Mouse (Mus musculus) liver, embryonic 11.5 days (tissue): Measurements from ENCODE around the gene Acat3. TPM values are rescaled to one million over a fixed set of nuclear protein-coding genes. Genes with fewer than 3 reads are reported as not detected.
"Not testable (repeated sequence)": the region's sequence is repeated elsewhere in the genome, so short reads cannot be mapped to it uniquely, and the experiment has no call there.

ENCODE experiments used
- ATAC-seq: fragments of 200-750 bp; cut with Nextera tagmentation; replicated peaks from 2 replicates; pipeline ENCODE4 v1.8.0; 2017; ENCODE audit warnings: moderate number of reproducible peaks, mild to moderate bottlenecking, moderate TSS enrichment, moderate library complexity; ENCODE audit not compliant: low FRiP score
- DNase-seq: peaks from one replicate; pipeline ENCODE4 v3.0.0-alpha.2; 2017; ENCODE audit warnings: low spot score
- H3K27ac ChIP-seq: fragments of 300-500 bp; sonication (generic); 2 replicates; pipeline ENCODE4 v1.5.1; 2014; ENCODE audit warnings: mild to moderate bottlenecking, low read depth, low read length, control low read depth
- H3K27me3 ChIP-seq: fragments of 300-500 bp; sonication (generic); replicated peaks from 2 replicates; pipeline ENCODE4 v1.6.1; 2014; ENCODE audit warnings: low read length, mixed read lengths; ENCODE audit not compliant: control insufficient read depth, insufficient read depth
- H3K36me3 ChIP-seq: fragments of 300-500 bp; sonication (generic); 2 replicates; pipeline ENCODE4 v1.6.1; 2014; ENCODE audit warnings: mild to moderate bottlenecking, low read length, moderate library complexity, mixed read lengths; ENCODE audit not compliant: control insufficient read depth, insufficient read depth
- H3K4me1 ChIP-seq: fragments of 300-500 bp; sonication (generic); replicated peaks from 2 replicates; pipeline ENCODE4 v1.6.1; 2014; ENCODE audit warnings: low read length, mixed read lengths; ENCODE audit not compliant: control insufficient read depth, insufficient read depth
- H3K4me2 ChIP-seq: fragments of 300-500 bp; sonication (generic); 2 replicates; pipeline ENCODE4 v1.6.1; 2014; ENCODE audit warnings: mild to moderate bottlenecking, control low read depth, moderate library complexity
- H3K4me3 ChIP-seq: fragments of 300-500 bp; sonication (generic); 2 replicates; pipeline ENCODE4 v1.5.1; 2014; ENCODE audit warnings: low read depth, low read length, control low read depth
- H3K9ac ChIP-seq: fragments of 300-500 bp; sonication (generic); 2 replicates; pipeline ENCODE4 v1.6.1; 2014; ENCODE audit warnings: low read depth, low read length, control low read depth
- H3K9me3 ChIP-seq: fragments of 300-500 bp; sonication (generic); 2 replicates; pipeline ENCODE4 v1.6.1; 2016; ENCODE audit warnings: low read length, inconsistent platforms, mixed read lengths; ENCODE audit not compliant: control insufficient read depth
- WGBS: fragments of 180-500 bp; shearing (Covaris S2); extraction: QIAGEN DNeasy Blood & Tissue Kit; methylation state at CpG from one replicate; pipeline ENCODE4 v1.1.7; 2014; 5-methylcytosine and 5-hydroxymethylcytosine counted together
- polyA plus RNA-seq: library from polyadenylated mRNA; unstranded; fragments of >200 nt; fragmentation: Nextera tagmentation; extraction: Ambion mirVana; gene quantifications from 2 replicates; pipeline ENCODE4 v1.2.1, GENCODE M21; 2014

Gene Acat3
- polyA plus RNA-seq: 0.62 and 1.1 TPM in 2 replicates

DNA sequence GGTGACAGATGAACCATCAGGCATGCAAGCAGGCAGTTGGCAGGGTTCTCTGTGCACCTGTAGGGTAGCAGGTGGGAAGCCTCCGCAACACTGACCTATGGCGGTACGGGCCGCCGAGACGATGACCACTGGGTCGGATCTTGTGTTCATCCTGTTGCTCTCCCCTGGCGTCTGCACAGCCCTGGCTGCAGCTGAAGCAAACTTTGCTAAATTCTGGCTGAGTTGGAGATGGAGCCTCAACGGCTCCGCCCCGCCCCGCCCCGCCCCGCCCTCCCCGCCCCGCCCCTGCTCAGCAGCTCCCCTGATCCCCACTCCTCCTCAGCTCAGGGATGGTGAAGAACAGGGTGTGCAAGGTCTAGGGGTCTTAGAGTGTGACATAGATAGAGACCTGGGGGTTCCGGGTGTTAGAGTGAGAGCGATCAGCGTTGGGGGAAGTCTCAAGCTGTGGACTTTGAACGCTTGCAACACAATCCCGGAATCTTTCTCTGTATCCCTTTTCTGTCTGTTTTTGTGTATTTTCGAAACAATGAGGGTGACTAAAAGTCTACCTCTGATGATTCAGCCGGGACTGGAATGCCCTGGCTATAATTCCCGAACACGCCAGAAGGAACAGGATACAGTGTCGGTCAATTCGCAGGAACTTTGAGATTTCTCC lies at the start of gene Acat3:
Gene Acat3 (minus strand): TSS at position 450 of the 655 bp plus-strand sequence.
- peaks cover 9% of the 10 kb centered on the region; the same call in 1 of the 2 replicates for H3K36me3 ChIP-seq
- H3K4me3 ChIP-seq: peak within 1 kb of the TSS; percentile 26
- peaks cover 3% of the 10 kb centered on the region for H3K4me1 ChIP-seq
- H3K27me3 ChIP-seq: no peaks in the 10 kb centered on the region
- H3K9me3 ChIP-seq: no peaks in the 10 kb centered on the region
- no peak within 1 kb of the TSS for H3K9ac ChIP-seq
- peak within 1 kb of the TSS; percentile 61 for H3K4me2 ChIP-seq
- no peak for DNase-seq
- peak; percentile 73 for ATAC-seq
- 12% methylated on average over 27 of the region's 27 CpGs for whole genome bisulfite sequencing
- no peak within 1 kb of the TSS for H3K27ac ChIP-seq

DNA sequence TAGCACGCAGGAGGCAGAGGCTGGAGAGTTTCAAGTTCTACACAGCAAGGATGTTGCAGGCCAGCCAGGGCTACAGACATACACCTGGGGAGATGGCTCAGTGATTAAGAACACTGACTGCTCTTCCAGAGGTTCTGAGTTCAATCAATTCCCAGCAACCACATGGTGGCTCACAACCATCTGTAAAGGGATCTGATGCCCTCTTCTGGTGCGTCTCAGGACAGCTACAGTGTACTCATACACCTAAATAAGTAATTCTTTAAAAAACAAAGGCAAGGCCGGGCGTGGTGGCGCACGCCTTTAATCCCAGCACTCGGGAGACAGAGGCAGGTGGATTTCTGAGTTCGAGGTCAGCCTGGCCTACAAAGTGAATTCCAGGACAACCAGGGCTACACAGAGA lies 47.7 kb upstream of the Acat3 start:
- not testable (repeated sequence) for H3K4me3 ChIP-seq, H3K9ac ChIP-seq, H3K4me2 ChIP-seq, H3K27me3 ChIP-seq, H3K4me1 ChIP-seq, H3K9me3 ChIP-seq, H3K27ac ChIP-seq, ATAC-seq, DNase-seq
- WGBS: 87% methylated on average over 8 of the region's 8 CpGs
- peaks cover 17% of the 10 kb centered on the region for H3K36me3 ChIP-seq

DNA sequence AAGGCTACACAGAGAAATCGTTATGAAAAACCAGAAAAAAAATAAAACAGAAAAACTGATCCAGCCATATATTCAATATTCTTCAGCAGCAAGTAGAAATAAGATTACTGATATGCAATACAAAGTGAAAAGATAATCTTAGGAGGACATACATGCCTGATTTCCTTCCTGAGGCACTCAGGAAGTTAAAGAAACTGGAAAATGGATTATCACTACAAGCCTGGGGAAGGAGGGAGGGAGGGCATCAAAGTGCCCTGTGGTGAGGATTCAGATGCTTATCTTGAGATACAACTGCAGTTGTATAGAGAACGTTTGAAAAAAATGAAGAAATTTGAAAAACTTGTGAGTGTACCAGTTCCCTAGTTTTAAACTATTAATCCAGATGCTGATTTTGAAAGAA lies 43.6 kb upstream of the Acat3 start:
- WGBS: 50% methylated on average over 2 of the region's 2 CpGs
- H3K9ac ChIP-seq: no peak overlapping the region
- DNase-seq: no peak

DNA sequence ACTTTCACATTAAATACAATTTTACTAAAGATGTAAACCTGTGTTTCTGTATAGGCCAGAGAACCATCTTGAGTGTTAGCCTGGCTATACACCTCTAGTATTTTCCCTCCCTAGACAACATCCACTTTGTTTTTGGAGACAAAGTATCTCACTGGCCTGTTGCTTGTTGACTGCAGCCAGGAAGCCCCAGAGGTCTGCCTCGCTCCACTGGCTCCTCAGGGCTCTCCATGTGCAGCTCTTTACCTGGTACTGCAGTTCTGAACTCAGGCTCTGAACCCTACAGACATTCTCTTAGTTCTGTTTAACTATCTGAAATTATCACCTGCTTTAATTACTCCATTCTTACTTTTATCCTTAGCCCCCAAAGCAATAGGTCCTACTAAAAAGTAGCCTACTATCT lies 38.1 kb upstream of the Acat3 start:
- Histone ChIP-seq H3K4me1 (no peaks in the 10 kb centered on the region), H3K27ac (no peak overlapping the region), H3K9me3 (no peaks in the 10 kb centered on the region), H3K27me3 (no peaks in the 10 kb centered on the region), H3K36me3 (peaks cover 34% of the 10 kb centered on the region), H3K9ac (no peak overlapping the region), H3K4me2 (no peak overlapping the region), H3K4me3 (no peak overlapping the region)
- 100% methylated on average over 1 of the region's 1 CpGs for WGBS
- no peak for ATAC-seq
- DNase-seq: no peak

More for the DNA sequence above, 43.6 kb upstream of the Acat3 start:
- Histone ChIP-seq H3K27me3 (no peaks in the 10 kb centered on the region), H3K4me1 (no peaks in the 10 kb centered on the region; the same call in 1 of the 2 replicates), H3K4me3 (no peak overlapping the region), H3K36me3 (peaks cover 39% of the 10 kb centered on the region), H3K4me2 (no peak overlapping the region), H3K9me3 (no peaks in the 10 kb centered on the region), H3K27ac (no peak overlapping the region)
- ATAC-seq: no peak

DNA sequence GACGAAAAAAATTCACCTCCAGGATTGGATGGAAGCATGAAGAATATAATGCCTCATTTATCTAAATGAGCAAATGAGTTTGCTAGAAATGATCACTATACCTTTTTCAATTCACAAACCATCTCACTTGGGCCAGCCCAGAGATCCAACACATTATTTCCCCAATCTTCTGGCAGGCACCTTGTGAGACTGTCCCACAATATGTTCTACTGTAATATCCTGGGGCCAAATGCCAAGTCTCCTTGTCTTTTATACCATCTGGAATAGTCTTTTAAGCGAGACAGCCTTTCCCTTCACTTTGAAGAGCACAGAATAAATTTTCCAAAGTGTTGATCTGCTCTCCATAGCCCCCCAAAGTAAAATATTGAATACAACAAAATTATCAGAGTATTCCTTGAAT lies 33.5 kb upstream of the Acat3 start:
- H3K4me3 ChIP-seq: no peak overlapping the region
- H3K9me3 ChIP-seq: no peaks in the 10 kb centered on the region
- H3K27me3 ChIP-seq: no peaks in the 10 kb centered on the region
- DNase-seq (no peak), ATAC-seq (no peak)
- no peak overlapping the region for H3K9ac ChIP-seq
- no peak overlapping the region for H3K27ac ChIP-seq
- no peak overlapping the region for H3K4me2 ChIP-seq
- H3K36me3 ChIP-seq: peaks cover 13% of the 10 kb centered on the region
- H3K4me1 ChIP-seq: no peaks in the 10 kb centered on the region
- 87% methylated on average over 2 of the region's 2 CpGs for WGBS

DNA sequence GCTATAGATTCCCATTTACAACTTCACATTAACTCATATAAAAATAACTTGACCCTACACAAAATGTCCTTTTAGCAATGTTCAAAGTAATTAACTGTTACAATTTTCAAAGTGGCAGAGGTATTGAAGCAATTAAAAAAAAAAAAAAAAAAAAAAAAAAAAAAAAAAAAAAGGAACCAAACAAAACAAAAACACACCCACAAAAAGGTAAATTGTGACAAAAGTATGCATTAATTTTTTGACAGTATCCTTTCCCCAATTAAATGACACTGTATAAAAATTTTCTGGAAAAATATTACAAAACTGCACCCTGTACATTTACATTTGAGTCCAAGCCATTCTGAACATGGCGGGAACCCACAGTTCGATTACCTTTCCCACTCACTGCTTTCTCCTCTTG lies 26.8 kb upstream of the Acat3 start:
- no peak overlapping the region for H3K4me3 ChIP-seq
- no peaks in the 10 kb centered on the region for H3K4me1 ChIP-seq
- no peaks in the 10 kb centered on the region for H3K27me3 ChIP-seq
- WGBS: 97% methylated on average over 2 of the region's 2 CpGs
- no peak overlapping the region for H3K9ac ChIP-seq
- H3K27ac ChIP-seq: no peak overlapping the region
- no peaks in the 10 kb centered on the region for H3K9me3 ChIP-seq
- DNase-seq (no peak), ATAC-seq (no peak)
- H3K36me3 ChIP-seq: peaks cover 7% of the 10 kb centered on the region
- no peak overlapping the region for H3K4me2 ChIP-seq

DNA sequence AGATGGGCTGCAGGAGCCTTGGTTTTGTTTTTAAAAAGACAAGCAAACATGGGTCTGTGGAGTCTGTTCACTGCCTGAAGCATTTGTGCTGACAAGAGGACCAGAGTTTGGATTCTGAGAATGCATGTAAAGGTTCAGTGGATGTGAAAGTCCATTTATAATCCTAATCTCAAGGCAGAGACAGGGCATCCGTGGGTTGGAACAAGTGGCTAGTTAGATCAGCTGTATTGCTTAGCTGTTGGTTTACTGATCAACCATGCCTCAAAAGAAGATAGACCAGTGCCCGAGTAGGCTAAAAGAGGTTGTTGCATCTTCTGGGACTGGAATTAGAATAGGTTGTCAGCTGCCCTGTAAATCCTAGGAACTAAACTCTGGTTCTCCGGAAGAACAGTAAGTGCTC lies 23.1 kb upstream of the Acat3 start:
- 76% methylated on average over 3 of the region's 3 CpGs for WGBS
- peaks cover 9% of the 10 kb centered on the region for H3K4me1 ChIP-seq
- H3K27ac ChIP-seq: no peak overlapping the region
- H3K27me3 ChIP-seq: no peaks in the 10 kb centered on the region
- no peak for DNase-seq
- ATAC-seq: no peak
- H3K4me3 ChIP-seq: no peak overlapping the region
- peaks cover 4% of the 10 kb centered on the region for H3K36me3 ChIP-seq
- no peaks in the 10 kb centered on the region for H3K9me3 ChIP-seq
- no peak overlapping the region for H3K9ac ChIP-seq
- no peak overlapping the region for H3K4me2 ChIP-seq

DNA sequence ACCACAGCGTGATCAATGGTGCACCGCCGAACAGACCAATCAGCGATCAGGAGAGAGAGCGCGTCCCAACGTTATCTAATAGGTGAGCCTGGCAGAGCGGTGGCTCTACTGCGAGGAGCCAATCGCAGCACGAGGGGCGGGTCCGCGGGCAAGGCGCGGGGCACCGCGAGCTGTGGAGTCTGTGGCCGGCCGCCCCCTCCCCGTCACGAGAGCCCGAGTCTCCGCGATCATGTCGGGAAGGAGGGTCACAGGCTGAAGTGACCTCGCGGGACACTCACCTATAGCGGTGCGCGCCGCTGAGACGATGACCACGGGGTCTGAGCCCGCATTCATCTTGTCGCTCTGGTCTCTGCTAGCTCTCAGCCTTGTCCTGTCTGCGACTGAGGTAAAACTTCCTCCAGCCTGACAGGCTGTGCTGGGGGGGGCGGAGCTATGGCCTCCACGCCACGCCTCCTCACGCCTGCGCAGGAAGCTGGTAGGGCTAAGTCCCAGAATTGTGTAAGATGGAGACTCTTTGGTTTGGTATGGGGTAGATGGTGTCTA lies 20.0 kb upstream of the Acat3 start, which contains the start of gene Acat2:
Gene Acat2 (minus strand): TSS at position 417 of the 543 bp plus-strand sequence.
- Histone ChIP-seq H3K27ac (peak within 1 kb of the TSS; percentile 77), H3K4me1 (peaks cover 9% of the 10 kb centered on the region), H3K27me3 (no peaks in the 10 kb centered on the region), H3K4me2 (peak within 1 kb of the TSS; percentile 90), H3K36me3 (peaks cover 4% of the 10 kb centered on the region; the same call in 1 of the 2 replicates), H3K4me3 (peak within 1 kb of the TSS; percentile 78), H3K9me3 (no peaks in the 10 kb centered on the region), H3K9ac (peak within 1 kb of the TSS; percentile 73)
- peak; percentile 98 for ATAC-seq
- under 1% methylated on average over 42 of the region's 42 CpGs for WGBS
- DNase-seq: peak; percentile 92

DNA sequence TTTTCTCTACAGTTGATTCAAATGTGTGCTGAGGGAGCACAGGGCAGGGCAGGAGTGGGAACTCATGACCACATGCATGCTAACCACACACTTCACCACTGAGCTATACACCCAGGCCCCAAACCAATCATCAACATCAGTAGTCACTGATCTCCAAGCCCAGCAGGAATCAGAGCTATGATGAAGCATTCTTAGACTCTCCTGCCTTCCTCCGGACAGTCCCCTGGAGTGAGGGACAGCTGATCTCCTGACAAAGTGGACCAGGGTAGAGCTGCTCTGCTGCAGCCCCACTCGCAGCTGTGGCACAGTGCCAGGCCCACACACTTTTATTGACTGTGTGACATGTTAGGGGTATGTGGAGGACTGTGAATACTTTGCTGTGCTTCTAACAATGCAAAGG lies 19.0 kb upstream of the Acat3 start:
- not testable (repeated sequence) for H3K9ac ChIP-seq, DNase-seq, H3K4me1 ChIP-seq, H3K27me3 ChIP-seq, H3K36me3 ChIP-seq, H3K9me3 ChIP-seq, H3K27ac ChIP-seq, H3K4me3 ChIP-seq, ATAC-seq
- WGBS: 40% methylated on average over 1 of the region's 2 CpGs
- H3K4me2 ChIP-seq: peak overlapping the region; percentile 39
